Mouse (Mus musculus): ENCODE measurements at regions not wholly inside any gene's neighbourhood (a gene's known extent, or its start where the extent isn't known, plus 50 kb on each side); places are given as distances from the start of the nearest gene placed in this dataset.

DNA sequence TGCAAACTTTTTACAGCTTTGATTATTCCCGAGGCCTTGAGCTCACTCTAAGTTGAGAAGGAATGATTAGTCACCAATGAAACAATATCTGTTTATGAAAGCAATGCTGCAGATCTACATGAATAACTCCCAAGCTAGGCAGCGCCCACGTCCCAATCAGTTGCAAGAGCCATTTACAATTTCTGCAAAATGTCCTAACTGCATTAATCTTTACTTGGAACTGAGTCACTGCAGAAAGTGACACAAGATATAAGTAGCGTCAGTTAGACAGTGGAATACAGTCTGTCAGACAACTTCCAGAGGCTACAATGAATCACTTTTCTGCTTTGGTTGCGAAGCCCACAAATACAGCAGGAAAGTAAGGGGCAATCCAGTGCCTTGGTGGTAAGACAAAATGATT, 145.2 kb downstream of the Kif2b start:
- TF ChIP-seq POLR2A (IDR thresholded peaks at IDR 0.05; ENCODE audit: extremely low read depth, insufficient read depth, low read length) (no peak), CTCF (IDR thresholded peaks at IDR 0.05; ENCODE audit: extremely low read depth, insufficient read depth, low read length) (no peak)
